Mouse (Mus musculus) intestine, embryonic 16.5 days (tissue): ENCODE results near the gene Olfr392. TPM values are rescaled to one million over a fixed set of nuclear protein-coding genes. Genes with fewer than 3 reads are reported as not detected.

Experiments
- ATAC-seq: fragments of 200-750 bp; cut with Nextera tagmentation; 2 replicates; pipeline ENCODE4 v1.8.0; 2017; ENCODE audit warnings: moderate TSS enrichment, moderate library complexity
- H3K27ac ChIP-seq: fragments of 300-500 bp; sonication (generic); 2 replicates; pipeline ENCODE4 v1.5.1; 2014; ENCODE audit warnings: mild to moderate bottlenecking, low read length
- H3K27me3 ChIP-seq: fragments of 300-500 bp; sonication (generic); replicated peaks from 2 replicates; pipeline ENCODE4 v1.6.1; 2014; ENCODE audit warnings: low read length, control low read depth, mixed read lengths; ENCODE audit not compliant: control insufficient read depth, insufficient read depth
- H3K36me3 ChIP-seq: fragments of 300-500 bp; sonication (generic); 2 replicates; pipeline ENCODE4 v1.6.1; 2014; ENCODE audit warnings: low read length, control low read depth; ENCODE audit not compliant: control insufficient read depth, insufficient read depth
- H3K4me1 ChIP-seq: fragments of 300-500 bp; sonication (generic); 2 replicates; pipeline ENCODE4 v1.6.1; 2014; ENCODE audit warnings: low read length, control low read depth, mixed read lengths; ENCODE audit not compliant: control insufficient read depth, insufficient read depth
- H3K4me2 ChIP-seq: fragments of 300-500 bp; sonication (generic); 2 replicates; pipeline ENCODE4 v1.6.1; 2014; ENCODE audit warnings: low read depth, low read length, control low read depth
- H3K4me3 ChIP-seq: fragments of 300-500 bp; sonication (generic); 2 replicates; pipeline ENCODE4 v1.5.1; 2014; ENCODE audit warnings: mild to moderate bottlenecking, low read length
- H3K9ac ChIP-seq: fragments of 300-500 bp; sonication (generic); 2 replicates; pipeline ENCODE4 v1.6.1; 2014; ENCODE audit warnings: low read depth, low read length
- H3K9me3 ChIP-seq: fragments of 300-500 bp; sonication (generic); 2 replicates; pipeline ENCODE4 v1.6.1; 2016; ENCODE audit warnings: low read length, control low read depth; ENCODE audit not compliant: control insufficient read depth
- WGBS: fragments of 180-500 bp; shearing (Covaris S2); extraction: QIAGEN DNeasy Blood & Tissue Kit; methylation state at CpG from one replicate; pipeline ENCODE4 v1.1.7; 2014; 5-methylcytosine and 5-hydroxymethylcytosine counted together
- polyA plus RNA-seq: library from polyadenylated mRNA; unstranded; fragments of >200 nt; fragmentation: Nextera tagmentation; extraction: Ambion mirVana; gene quantifications from 2 replicates; pipeline ENCODE4 v1.2.1, GENCODE M21; 2015

Gene Olfr392
- polyA plus RNA-seq = not detected in 2 replicates

- H3K27me3 ChIP-seq = no peaks in the 10 kb centered on the region
- no peak for ATAC-seq
- H3K27ac ChIP-seq = no peak within 1 kb of the TSS
- no peaks in the 10 kb centered on the region for H3K4me1 ChIP-seq
- H3K4me3 ChIP-seq = no peak within 1 kb of the TSS
- no peak within 1 kb of the TSS for H3K4me2 ChIP-seq
- H3K36me3 ChIP-seq = no peaks in the 10 kb centered on the region
- no peak within 1 kb of the TSS for H3K9ac ChIP-seq
- H3K9me3 ChIP-seq = no peaks in the 10 kb centered on the region
- 91% methylated on average over 1 of the region's 1 CpGs for WGBS
Measured at GRCm38 (mm10) chr11:73816949-73817348, at the start of gene Olfr392. Gene Olfr392, minus strand, starts transcription at chr11:73817049.

GRCm38 (mm10) chr11:73851354-73851753 lies 34.5 kb upstream of the Olfr392 start, which contains the start of gene Olfr393:
Gene Olfr393, minus strand, starts transcription at chr11:73851454.
- no peaks in the 10 kb centered on the region for H3K27me3 ChIP-seq
- no peak within 1 kb of the TSS for H3K4me3 ChIP-seq
- no peak within 1 kb of the TSS for H3K9ac ChIP-seq
- H3K4me2 ChIP-seq = no peak within 1 kb of the TSS
- H3K27ac ChIP-seq = no peak within 1 kb of the TSS
- no peak for ATAC-seq
- H3K9me3 ChIP-seq = no peaks in the 10 kb centered on the region
- no peaks in the 10 kb centered on the region for H3K4me1 ChIP-seq
- H3K36me3 ChIP-seq = no peaks in the 10 kb centered on the region

- no peaks in the 10 kb centered on the region for H3K9me3 ChIP-seq
- H3K27me3 ChIP-seq = no peaks in the 10 kb centered on the region
- no peak within 1 kb of the TSS for H3K4me2 ChIP-seq
- H3K4me3 ChIP-seq = no peak within 1 kb of the TSS
- H3K9ac ChIP-seq = no peak within 1 kb of the TSS
- H3K27ac ChIP-seq = no peak within 1 kb of the TSS
- 23% methylated on average over 1 of the region's 1 CpGs for WGBS
- no peaks in the 10 kb centered on the region for H3K36me3 ChIP-seq
- no peak for ATAC-seq
- H3K4me1 ChIP-seq = no peaks in the 10 kb centered on the region
Measured at GRCm38 (mm10) chr11:73802952-73803351, 13.9 kb downstream of the Olfr392 start, which contains the start of gene Olfr391-ps. Gene Olfr391-ps, minus strand, starts transcription at chr11:73803052.

GRCm38 (mm10) chr11:73782664-73783063 lies 34.2 kb downstream of the Olfr392 start, which contains the start of gene Olfr390:
Gene Olfr390, plus strand, starts transcription at chr11:73782964.
- Histone ChIP-seq H3K27me3 (no peaks in the 10 kb centered on the region), H3K4me1 (no peaks in the 10 kb centered on the region), H3K4me3 (no peak within 1 kb of the TSS), H3K27ac (no peak within 1 kb of the TSS), H3K9me3 (no peaks in the 10 kb centered on the region), H3K9ac (no peak within 1 kb of the TSS), H3K36me3 (no peaks in the 10 kb centered on the region), H3K4me2 (no peak within 1 kb of the TSS)
- 81% methylated on average over 1 of the region's 1 CpGs for WGBS
- no peak for ATAC-seq

- Histone ChIP-seq H3K4me2 (no peak within 1 kb of the TSS), H3K9ac (no peak within 1 kb of the TSS), H3K9me3 (no peaks in the 10 kb centered on the region), H3K27me3 (no peaks in the 10 kb centered on the region), H3K27ac (no peak within 1 kb of the TSS), H3K36me3 (no peaks in the 10 kb centered on the region), H3K4me1 (no peaks in the 10 kb centered on the region), H3K4me3 (no peak within 1 kb of the TSS)
- WGBS = 83% methylated on average over 1 of the region's 1 CpGs
- no peak for ATAC-seq
Measured at GRCm38 (mm10) chr11:73780613-73781012, 36.2 kb downstream of the Olfr392 start, which contains the start of gene Olfr389. Gene Olfr389, minus strand, starts transcription at chr11:73780713.

Other genes starting within 250 kb of the Olfr392 start
- not detected in 2 replicates for gene Olfr385, start 224.0 kb downstream of the Olfr392 start, polyA plus RNA-seq
- not detected in 2 replicates for gene Olfr384, start 218.5 kb downstream of the Olfr392 start, polyA plus RNA-seq
- gene Zfp735, start 128.3 kb downstream of the Olfr392 start, polyA plus RNA-seq = not detected in 2 replicates
- not detected in 2 replicates for gene Olfr389, start 36.3 kb downstream of the Olfr392 start, polyA plus RNA-seq
- not detected in 2 replicates for gene Olfr390, start 34.1 kb downstream of the Olfr392 start, polyA plus RNA-seq
- not detected in 2 replicates for gene Olfr391-ps, start 14.0 kb downstream of the Olfr392 start, polyA plus RNA-seq
- gene Olfr393, start 34.4 kb upstream of the Olfr392 start, polyA plus RNA-seq = not detected in 2 replicates
- gene Olfr394, start 73.7 kb upstream of the Olfr392 start, polyA plus RNA-seq = not detected in 2 replicates
- not detected in 2 replicates for gene Olfr395, start 92.2 kb upstream of the Olfr392 start, polyA plus RNA-seq
- gene Olfr23, start 119.6 kb upstream of the Olfr392 start, polyA plus RNA-seq = not detected in 2 replicates
- gene Olfr397, start 143.8 kb upstream of the Olfr392 start, polyA plus RNA-seq = not detected in 2 replicates
- gene Olfr398, start 173.4 kb upstream of the Olfr392 start, polyA plus RNA-seq = not detected in 2 replicates
- gene Olfr139, start 239.5 kb upstream of the Olfr392 start, polyA plus RNA-seq = not detected in 2 replicates
- gene Olfr399, start 239.6 kb upstream of the Olfr392 start, polyA plus RNA-seq = not detected in 2 replicates